Mouse (Mus musculus) hindbrain, embryonic 12.5 days (tissue): ENCODE measurements around the gene Ccnt1. TPM values are rescaled to one million over a fixed set of nuclear protein-coding genes. Genes with fewer than 3 reads are reported as not detected.
"Not testable (repeated sequence)": the region's sequence is repeated elsewhere in the genome, so short reads cannot be mapped to it uniquely, and the experiment has no call there.

Experiments
- ATAC-seq: fragments of 200-750 bp; cut with Nextera tagmentation; 2 replicates; pipeline ENCODE4 v1.8.0; 2017; ENCODE audit warnings: moderate TSS enrichment; ENCODE audit not compliant: low FRiP score
- H3K27ac ChIP-seq: fragments of 300-500 bp; sonication (generic); 2 replicates; pipeline ENCODE4 v1.5.1; 2016; ENCODE audit warnings: mild to moderate bottlenecking
- H3K27me3 ChIP-seq: fragments of 300-500 bp; sonication (generic); 2 replicates; pipeline ENCODE4 v1.6.1; 2016; ENCODE audit warnings: mild to moderate bottlenecking
- H3K36me3 ChIP-seq: fragments of 300-500 bp; sonication (generic); 2 replicates; pipeline ENCODE4 v1.6.1; 2016; ENCODE audit warnings: mild to moderate bottlenecking
- H3K4me1 ChIP-seq: fragments of 300-500 bp; sonication (generic); 2 replicates; pipeline ENCODE4 v1.6.1; 2016
- H3K4me2 ChIP-seq: fragments of 300-500 bp; sonication (generic); replicated peaks from 2 replicates; pipeline ENCODE4 v1.6.1; 2016; ENCODE audit warnings: mild to moderate bottlenecking
- H3K4me3 ChIP-seq: fragments of 300-500 bp; sonication (generic); 2 replicates; pipeline ENCODE4 v1.5.1; 2016; ENCODE audit warnings: mild to moderate bottlenecking
- H3K9ac ChIP-seq: fragments of 300-500 bp; sonication (generic); 2 replicates; pipeline ENCODE4 v1.6.1; 2016; ENCODE audit warnings: mild to moderate bottlenecking, moderate library complexity
- H3K9me3 ChIP-seq: fragments of 300-500 bp; sonication (generic); replicated peaks from 2 replicates; pipeline ENCODE4 v1.6.1; 2016; ENCODE audit warnings: mild to moderate bottlenecking
- WGBS: fragments of 180-500 bp; shearing (Covaris S2); methylation state at CpG from one replicate; pipeline ENCODE4 v1.1.7; 2016; 5-methylcytosine and 5-hydroxymethylcytosine counted together
- polyA plus RNA-seq: library from polyadenylated mRNA; unstranded; fragments of >200 nt; fragmentation: Nextera tagmentation; extraction: Ambion mirVana; gene quantifications from 2 replicates; pipeline ENCODE4 v1.2.1, GENCODE M21; 2016

Gene Ccnt1
- polyA plus RNA-seq, 1 experiment from 2014 or later: 63.2 TPM

DNA sequence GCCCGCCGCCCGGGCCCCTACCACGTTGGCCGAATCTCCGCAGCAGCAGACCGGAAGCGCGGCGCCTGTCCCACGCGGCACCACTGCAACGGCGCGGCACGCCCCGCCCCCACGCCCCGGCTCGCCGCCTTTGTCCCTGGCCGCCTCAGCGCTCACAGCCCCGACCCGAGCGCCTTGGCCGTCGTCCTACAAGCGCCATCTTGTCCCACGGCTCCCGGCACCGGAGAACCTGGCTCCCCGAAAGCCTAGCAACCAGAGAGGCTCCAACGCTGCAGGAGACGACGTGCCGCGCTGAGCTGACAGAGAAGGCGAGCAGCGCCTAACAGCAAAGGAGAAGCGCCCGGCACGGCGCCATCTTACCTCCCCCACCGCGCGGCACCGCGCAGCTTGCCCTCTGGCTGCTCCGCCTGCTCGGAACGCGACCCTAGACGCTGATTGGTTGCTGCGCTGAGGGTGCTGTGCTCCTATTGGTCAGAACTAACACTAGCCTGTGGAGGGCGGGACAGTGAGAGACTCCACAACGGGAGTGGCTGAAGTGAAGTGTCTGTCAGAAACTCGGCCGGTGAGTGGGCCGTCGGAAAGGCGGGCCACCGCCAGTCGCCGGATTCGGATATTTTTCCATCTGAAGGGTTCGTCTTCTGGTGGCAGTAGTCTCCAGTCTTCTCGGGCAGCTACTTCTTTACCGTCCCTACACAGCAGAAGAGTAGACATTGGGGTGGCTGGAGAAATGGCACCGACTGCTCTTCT, 36.7 kb downstream of the Ccnt1 start, which contains the start of gene Kansl2:
Gene Kansl2, minus strand, starts transcription at position 384 of the 747 bp plus-strand sequence.
- ATAC-seq: peak; percentile 100
- no peaks in the 10 kb centered on the region for H3K9me3 ChIP-seq
- under 1% methylated on average over 69 of the region's 70 CpGs for WGBS
- peak within 1 kb of the TSS; percentile 99 for H3K27ac ChIP-seq
- peak within 1 kb of the TSS; percentile 91 for H3K9ac ChIP-seq
- H3K4me3 ChIP-seq: peak within 1 kb of the TSS; percentile 72
- peak within 1 kb of the TSS; percentile 97 for H3K4me2 ChIP-seq
- peaks cover 16% of the 10 kb centered on the region for H3K4me1 ChIP-seq
- H3K27me3 ChIP-seq: no peaks in the 10 kb centered on the region
- peaks cover 34% of the 10 kb centered on the region for H3K36me3 ChIP-seq

DNA sequence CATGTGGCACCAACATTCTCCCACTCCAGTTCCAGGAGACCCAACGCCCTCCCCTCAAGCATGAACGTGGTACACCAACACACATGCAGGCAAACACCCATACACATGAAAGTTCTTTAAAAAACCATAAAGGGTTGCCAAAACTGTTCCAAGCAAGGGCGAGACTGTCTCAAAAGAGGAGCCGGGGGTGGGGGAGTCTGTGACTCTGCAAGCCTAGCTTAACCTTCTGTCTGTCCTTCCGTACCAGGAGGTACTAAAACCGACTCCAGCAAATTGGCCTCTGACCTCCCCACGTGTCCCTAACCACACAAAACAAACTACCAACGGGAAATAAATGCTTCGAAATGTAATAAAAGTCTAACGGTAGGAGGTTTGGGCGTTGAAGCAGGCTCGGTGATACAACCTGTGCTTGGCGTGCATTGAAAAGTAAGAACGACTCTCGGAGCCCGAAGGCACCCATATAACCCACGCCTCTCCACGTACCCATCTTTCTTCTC, 37.6 kb downstream of the Ccnt1 start:
- Histone ChIP-seq H3K4me1 (peaks cover 16% of the 10 kb centered on the region), H3K4me2 (peak overlapping the region; percentile 97), H3K4me3 (peak overlapping the region; percentile 72), H3K9ac (peak overlapping the region; percentile 91), H3K9me3 (no peaks in the 10 kb centered on the region), H3K36me3 (peaks cover 37% of the 10 kb centered on the region), H3K27ac (0 out of 2 replicates have a peak overlapping the region, but pooled peaks have one; percentile 5), H3K27me3 (no peaks in the 10 kb centered on the region)
- no peak for ATAC-seq
- WGBS: under 1% methylated on average over 18 of the region's 18 CpGs

DNA sequence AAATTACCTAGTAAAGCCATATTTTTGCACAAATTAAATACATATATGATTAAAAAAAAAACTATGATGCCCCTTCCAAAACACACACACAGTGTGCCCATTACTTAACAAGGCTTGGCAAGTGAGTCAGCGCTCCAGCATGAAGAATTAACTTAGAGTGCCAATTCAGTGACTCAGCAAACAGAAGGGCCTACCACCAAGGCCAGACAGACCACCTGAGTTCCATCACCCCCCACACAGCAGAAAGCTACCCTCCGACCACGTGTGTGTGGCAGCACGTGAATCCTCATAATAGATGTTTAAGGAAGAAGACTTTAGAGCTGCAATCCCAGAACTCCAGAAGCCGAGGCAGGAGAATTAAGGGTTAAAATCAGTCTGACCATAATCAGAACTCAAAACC, 38.4 kb downstream of the Ccnt1 start:
- Histone ChIP-seq H3K9me3 (no peaks in the 10 kb centered on the region), H3K36me3 (peaks cover 43% of the 10 kb centered on the region), H3K27me3 (no peaks in the 10 kb centered on the region), H3K4me2 (peak overlapping the region; percentile 97), H3K27ac (no peak overlapping the region), H3K4me3 (peak overlapping the region; percentile 72), H3K4me1 (peaks cover 18% of the 10 kb centered on the region), H3K9ac (peak overlapping the region; percentile 91)
- WGBS: 48% methylated on average over 5 of the region's 5 CpGs
- ATAC-seq: no peak

DNA sequence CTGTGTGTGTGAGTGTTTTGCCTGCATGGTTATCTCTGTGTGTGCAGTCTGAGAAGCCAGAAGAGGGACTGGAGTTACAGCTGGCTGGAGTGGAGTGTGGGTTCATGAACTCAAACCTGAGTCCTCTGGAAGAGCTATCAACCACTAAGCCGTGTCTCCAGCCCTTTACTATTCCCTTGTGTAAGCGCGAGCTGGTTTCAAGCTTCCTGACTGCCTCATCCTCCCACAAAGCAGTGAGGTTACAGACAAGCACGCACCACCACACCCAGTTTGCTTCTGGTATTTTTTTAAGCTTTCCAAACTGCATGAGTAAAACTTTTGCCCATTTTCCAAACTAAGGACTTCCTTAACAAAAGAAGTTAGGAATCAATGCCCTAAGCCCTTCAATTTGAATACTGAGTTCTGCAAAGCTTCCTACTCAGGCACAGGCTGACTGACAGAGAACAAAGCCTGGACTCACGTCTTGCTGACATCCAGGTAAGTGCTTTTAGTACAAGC, 42.6 kb downstream of the Ccnt1 start:
- no peak overlapping the region; the same call in 1 of the 2 replicates for H3K9ac ChIP-seq
- H3K27ac ChIP-seq: no peak overlapping the region
- no peak overlapping the region for H3K4me2 ChIP-seq
- no peak for ATAC-seq
- no peaks in the 10 kb centered on the region for H3K9me3 ChIP-seq
- H3K4me3 ChIP-seq: no peak overlapping the region
- peaks cover 79% of the 10 kb centered on the region for H3K36me3 ChIP-seq
- no peaks in the 10 kb centered on the region for H3K27me3 ChIP-seq
- 94% methylated on average over 5 of the region's 5 CpGs for WGBS
- peaks cover 18% of the 10 kb centered on the region for H3K4me1 ChIP-seq

DNA sequence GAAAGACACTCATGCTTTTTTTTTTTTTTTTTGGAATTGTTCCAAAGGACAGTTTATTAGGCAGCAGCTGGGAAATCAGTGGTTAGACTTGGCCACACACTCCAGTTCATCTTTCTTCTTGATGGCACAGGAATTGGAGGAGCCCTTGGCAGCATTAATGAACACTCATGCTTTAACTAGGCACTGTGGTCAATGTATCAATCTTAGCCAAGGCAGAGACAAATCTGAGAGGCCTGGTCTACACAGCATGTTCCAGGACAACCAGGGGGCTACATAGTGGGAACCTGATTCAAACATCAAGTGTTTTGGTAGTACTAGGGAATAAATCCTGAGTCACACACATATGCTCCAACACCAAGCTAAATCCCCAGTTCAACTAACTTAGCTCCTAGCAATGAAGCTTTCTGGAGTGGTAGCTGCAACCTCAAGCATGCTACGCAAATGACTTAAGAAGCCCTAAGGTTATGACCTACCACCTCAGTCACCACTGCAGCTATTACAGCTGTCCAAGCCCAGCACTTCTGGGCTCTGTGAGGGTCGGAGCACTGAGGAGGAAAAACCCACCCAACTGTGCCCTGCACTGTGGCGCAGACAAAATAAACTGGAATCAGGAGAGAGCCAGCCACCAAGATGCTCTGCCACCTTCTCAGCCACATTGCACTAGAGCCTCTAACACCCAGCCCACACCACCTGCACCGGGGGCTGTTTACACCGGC, 43.5 kb downstream of the Ccnt1 start:
- ATAC-seq: no peak

DNA sequence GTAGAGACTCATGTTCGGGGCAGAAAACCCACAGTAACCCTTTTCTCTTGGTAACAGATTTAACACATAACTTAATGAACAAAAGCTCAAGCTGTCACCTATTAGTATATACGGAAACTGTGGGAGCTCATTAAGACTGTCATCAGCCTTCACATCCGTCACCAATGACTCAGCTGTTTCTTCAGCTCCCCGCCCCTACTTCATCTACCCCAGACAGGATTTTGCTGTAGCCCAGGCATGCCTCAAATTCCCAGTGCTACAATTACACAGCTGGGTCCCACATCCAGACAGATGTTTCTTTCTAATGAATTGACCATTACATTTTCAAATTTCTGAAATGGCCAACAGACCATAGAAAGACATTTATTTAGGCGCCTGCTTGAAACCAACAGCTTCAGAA, 44.7 kb downstream of the Ccnt1 start:
- Histone ChIP-seq H3K9me3 (no peaks in the 10 kb centered on the region), H3K27me3 (no peaks in the 10 kb centered on the region), H3K27ac (no peak overlapping the region), H3K36me3 (peaks cover 90% of the 10 kb centered on the region), H3K4me2 (no peak overlapping the region), H3K4me1 (peaks cover 5% of the 10 kb centered on the region; the same call in 1 of the 2 replicates), H3K4me3 (no peak overlapping the region), H3K9ac (no peak overlapping the region)
- ATAC-seq: no peak
- WGBS: 59% methylated on average over 5 of the region's 5 CpGs

More for the DNA sequence above, 43.5 kb downstream of the Ccnt1 start:
- 96% methylated on average over 5 of the region's 5 CpGs for WGBS
- peaks cover 88% of the 10 kb centered on the region for H3K36me3 ChIP-seq
- H3K9ac ChIP-seq: no peak overlapping the region
- peaks cover 10% of the 10 kb centered on the region for H3K4me1 ChIP-seq
- no peak overlapping the region for H3K4me3 ChIP-seq
- no peaks in the 10 kb centered on the region for H3K27me3 ChIP-seq
- no peak overlapping the region for H3K4me2 ChIP-seq
- no peaks in the 10 kb centered on the region for H3K9me3 ChIP-seq
- no peak overlapping the region for H3K27ac ChIP-seq

DNA sequence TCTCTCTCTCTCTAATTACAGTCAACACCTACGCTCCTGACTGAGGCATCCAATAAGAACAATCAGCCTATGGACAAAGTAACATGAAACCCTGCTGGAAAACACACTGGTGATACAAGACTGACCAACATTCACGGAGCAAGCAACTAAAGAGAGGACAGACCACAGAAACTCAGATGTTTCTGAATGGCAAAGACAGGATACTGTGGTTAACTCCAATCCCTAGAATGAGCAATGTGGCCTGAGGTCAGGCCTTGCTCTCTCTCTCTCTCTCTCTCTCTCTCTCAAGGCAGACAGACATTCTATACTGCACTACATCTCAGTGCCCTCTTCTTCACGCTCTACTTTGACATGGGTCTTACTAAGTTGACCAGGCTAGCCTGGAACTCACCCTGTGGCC, 49.5 kb downstream of the Ccnt1 start:
- 91% methylated on average over 3 of the region's 3 CpGs for WGBS
- no peaks in the 10 kb centered on the region for H3K27me3 ChIP-seq
- no peaks in the 10 kb centered on the region for H3K4me1 ChIP-seq
- H3K27ac ChIP-seq: no peak overlapping the region
- no peak for ATAC-seq
- H3K9ac ChIP-seq: no peak overlapping the region
- H3K36me3 ChIP-seq: peaks cover 75% of the 10 kb centered on the region
- no peak overlapping the region for H3K4me2 ChIP-seq
- no peaks in the 10 kb centered on the region for H3K9me3 ChIP-seq
- H3K4me3 ChIP-seq: no peak overlapping the region

DNA sequence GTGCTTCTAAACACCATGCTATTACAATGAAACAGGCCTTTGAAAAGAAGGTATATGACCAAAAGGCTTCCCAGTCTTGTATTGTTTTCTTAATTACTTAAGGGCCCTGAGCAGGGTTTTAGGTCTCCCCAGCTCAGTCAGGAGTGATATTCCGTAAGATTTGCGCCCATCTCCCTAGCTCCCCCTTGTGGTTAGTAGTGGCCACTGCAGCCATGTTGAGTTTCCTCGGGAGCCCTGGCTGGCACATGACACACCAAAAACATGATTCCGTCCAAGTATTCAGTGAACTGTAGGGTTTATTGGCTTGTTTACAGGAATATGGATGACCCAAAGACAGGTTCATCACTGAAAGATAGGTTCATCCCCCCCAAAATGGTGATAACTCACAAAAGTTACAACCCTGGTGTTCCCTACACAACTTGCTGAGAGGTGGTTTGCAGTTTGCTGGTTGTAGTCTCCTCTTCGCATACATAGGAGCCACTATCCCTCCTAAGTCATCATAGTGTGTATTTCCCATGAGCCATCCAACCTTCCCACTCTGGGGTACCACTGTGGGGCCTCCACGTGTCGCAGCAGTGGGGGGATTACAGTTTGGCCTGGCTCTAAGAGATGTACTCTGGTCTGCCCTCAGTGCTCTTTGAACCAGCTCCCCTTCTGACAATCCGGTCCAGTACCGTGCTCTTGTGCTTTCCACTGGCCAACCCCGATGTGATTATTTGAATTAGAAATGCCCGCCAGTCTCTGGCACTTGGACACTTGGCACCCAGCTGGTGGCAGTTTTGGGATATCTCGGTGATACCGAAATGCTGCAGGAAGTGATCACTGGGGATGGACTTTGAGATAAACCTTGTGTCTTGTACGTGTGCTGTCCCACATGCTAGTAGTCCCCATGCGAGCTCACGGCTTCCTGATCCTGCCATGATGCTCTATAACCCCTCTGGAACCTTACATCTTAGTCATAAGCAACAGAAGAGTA, 53.1 kb downstream of the Ccnt1 start:
- no peak overlapping the region for H3K9ac ChIP-seq
- H3K4me2 ChIP-seq: no peak overlapping the region
- H3K36me3 ChIP-seq: peaks cover 44% of the 10 kb centered on the region
- 0 out of 2 replicates have a peak, but pooled peaks cover 2% of the 10 kb centered on the region for H3K4me1 ChIP-seq
- no peak for ATAC-seq
- no peak overlapping the region for H3K27ac ChIP-seq
- no peaks in the 10 kb centered on the region for H3K27me3 ChIP-seq
- H3K4me3 ChIP-seq: no peak overlapping the region
- 72% methylated on average over 16 of the region's 16 CpGs for WGBS
- H3K9me3 ChIP-seq: no peaks in the 10 kb centered on the region

DNA sequence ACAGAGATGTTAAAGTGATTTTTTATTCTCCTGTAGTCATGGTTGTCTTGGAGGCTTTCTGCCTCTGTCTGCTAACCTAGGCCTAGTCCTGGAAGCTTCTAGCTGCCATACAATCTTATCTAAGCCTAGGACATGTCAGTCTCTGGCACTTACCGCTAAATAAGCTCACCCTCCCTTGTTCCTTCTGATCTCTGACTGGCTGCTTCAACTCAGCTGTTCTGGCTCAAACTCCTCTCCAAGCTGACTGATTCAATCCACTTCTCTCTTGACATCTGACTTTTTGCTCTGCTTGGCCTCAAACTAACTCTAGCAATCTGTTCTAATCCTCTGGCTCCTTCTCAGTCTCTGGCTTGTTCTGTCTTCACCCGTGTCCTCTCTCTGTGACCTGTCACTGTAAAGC, 55.9 kb downstream of the Ccnt1 start:
- H3K4me1 ChIP-seq, ATAC-seq, H3K4me3 ChIP-seq, H3K9me3 ChIP-seq, H3K4me2 ChIP-seq, H3K27me3 ChIP-seq, H3K9ac ChIP-seq, H3K27ac ChIP-seq: not testable (repeated sequence)
- WGBS: 88% methylated on average over 2 of the region's 2 CpGs
- peaks cover 17% of the 10 kb centered on the region for H3K36me3 ChIP-seq

DNA sequence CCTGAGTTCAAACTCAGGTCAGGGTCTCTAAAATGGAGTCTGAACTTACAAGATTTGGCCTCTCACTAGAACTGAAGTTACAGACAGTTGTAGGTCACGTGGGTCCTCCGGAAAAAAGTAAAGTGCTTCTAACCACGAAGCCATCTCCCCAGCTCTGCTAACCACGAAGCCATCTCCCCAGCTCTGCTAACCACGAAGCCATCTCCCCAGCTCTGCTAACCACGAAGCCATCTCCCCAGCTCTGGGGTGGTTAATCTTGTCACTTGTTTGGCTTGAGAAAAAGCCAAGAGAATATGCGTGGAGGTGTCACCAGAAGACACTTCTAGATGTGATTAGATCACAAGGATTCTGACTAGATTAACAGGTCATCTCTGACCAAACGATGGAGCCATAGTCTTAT, 56.6 kb downstream of the Ccnt1 start:
- H3K4me1 ChIP-seq: peaks cover 9% of the 10 kb centered on the region; the same call in 1 of the 2 replicates
- peaks cover 11% of the 10 kb centered on the region for H3K36me3 ChIP-seq
- no peak for ATAC-seq
- WGBS: 85% methylated on average over 8 of the region's 8 CpGs
- no peak overlapping the region for H3K9ac ChIP-seq
- H3K4me2 ChIP-seq: no peak overlapping the region
- H3K9me3 ChIP-seq: no peaks in the 10 kb centered on the region
- H3K27ac ChIP-seq: no peak overlapping the region
- H3K4me3 ChIP-seq: no peak overlapping the region
- no peaks in the 10 kb centered on the region for H3K27me3 ChIP-seq

DNA sequence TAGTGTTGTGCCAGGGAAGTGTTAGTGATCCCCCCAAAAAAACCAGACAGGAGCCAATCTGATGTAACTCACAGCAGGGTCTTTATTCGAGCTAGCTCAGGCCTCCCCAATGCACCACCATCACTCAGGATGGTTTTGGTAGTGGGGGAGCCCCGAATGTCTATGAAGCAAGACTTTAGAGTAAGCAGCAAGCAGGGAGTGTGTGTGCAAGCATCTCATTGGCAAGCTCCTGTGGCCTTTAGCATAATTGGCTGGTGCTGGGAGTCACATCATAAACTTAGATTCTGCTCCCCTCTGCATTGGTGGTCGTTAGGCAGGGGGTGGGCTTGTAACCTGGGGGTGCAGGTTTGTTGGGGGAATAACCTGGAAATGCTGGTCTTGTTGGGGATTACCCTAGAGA, 57.0 kb downstream of the Ccnt1 start:
- not testable (repeated sequence) for H3K27ac ChIP-seq, H3K4me2 ChIP-seq, H3K9ac ChIP-seq, H3K9me3 ChIP-seq, H3K4me3 ChIP-seq, H3K4me1 ChIP-seq, ATAC-seq, H3K27me3 ChIP-seq
- WGBS: 75% methylated on average over 3 of the region's 3 CpGs
- peaks cover 11% of the 10 kb centered on the region for H3K36me3 ChIP-seq
